In the genomic region with DNA sequence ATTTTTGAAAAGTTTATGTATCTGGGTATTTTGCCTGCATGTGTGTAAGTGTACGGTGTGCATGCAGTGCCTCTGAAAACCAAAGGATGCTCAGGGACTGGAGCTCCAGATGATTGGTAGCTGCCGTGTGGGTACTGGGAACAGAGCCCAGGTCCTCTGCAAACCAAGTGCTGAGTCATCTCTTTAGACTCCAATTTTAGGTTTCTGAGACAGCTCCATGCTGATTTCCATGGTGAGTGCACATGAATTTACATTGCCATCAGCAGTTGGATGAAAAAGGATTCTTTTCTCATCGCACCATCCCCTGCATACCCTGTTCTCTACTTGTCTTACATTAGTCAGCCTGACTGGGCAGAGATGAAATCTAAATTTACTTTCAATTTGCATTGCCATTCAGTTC, we compare ENCODE assay signal across 17 mouse cellular contexts.
DNase-seq lines count a peak whose midpoint lies in the region; ATAC-seq and TF ChIP-seq lines count a peak whose summit lies in the region.
"Had no signal": no experiment of that assay in that cellular context is flagged by ENCODE, and none has a peak within 500 bp of the region (broad histone marks: within the 10 kb centered on the region; RNA-seq: fewer than 3 reads in every experiment).

No protein-coding gene starts in this region.

- H3K27me3 ChIP-seq in thymus, adult 2 months (ENCODE audit: control insufficient read depth, insufficient read depth, low read length) = no peaks in the 10 kb centered on the region
- H3K27me3 ChIP-seq: limb, embryonic 12.5 days; midbrain, embryonic 13.5 days had no signal

- TF ChIP-seq CTCF in thymus, adult 2 months (IDR thresholded peaks at IDR 0.05; ENCODE audit: borderline replicate concordance, control insufficient read depth, extremely low read depth, insufficient read depth, low read length, poor library complexity) = no peak

- intact Hi-C loops in left cerebral cortex, postnatal 36 days (cut with DNase I) = loop anchor here (5.0 to 10.0 kb wide), 2 partner anchors 42 to 89 kb away; no protein-coding TSS in a partner anchor

- WGBS in thymus, adult 2 months = 97% methylated on average over 3 of the region's 3 CpGs

- ATAC-seq in erythroblast, adult 5-6 weeks (replicated peaks; ENCODE audit: low FRiP score, poor library complexity, severe bottlenecking) = 0 out of 2 replicates have a peak, but pooled peaks have one; percentile 35
- ATAC-seq: inflammation-experienced regulatory T-cells, adult 6 months; midbrain, embryonic 13.5 days had no signal

- no peak overlapping the region for H3K4me3 ChIP-seq in thymus, adult 2 months (ENCODE audit: control insufficient read depth, insufficient read depth, low read length)
- H3K4me3 ChIP-seq: hindbrain, embryonic 10.5 days; limb, embryonic 12.5 days; midbrain, embryonic 13.5 days had no signal

- H3K36me3 ChIP-seq in thymus, adult 2 months (ENCODE audit: control insufficient read depth, insufficient read depth, low read length) = no peaks in the 10 kb centered on the region
- H3K36me3 ChIP-seq: G1E; hindbrain, embryonic 10.5 days; limb, embryonic 12.5 days; midbrain, embryonic 13.5 days had no signal

- DNase-seq in 3T3-L1 (ENCODE audit: low read depth, low spot score) = peak; percentile 70
- DNase-seq in layer of hippocampus, adult 9-10 months (ENCODE audit: low spot score) = peak; percentile 26
- peak; percentile 55 to 77 for DNase-seq in left cerebral cortex, postnatal 36 days (ENCODE audit: low spot score in 2 of 2)
- no peak for DNase-seq in retina, embryonic 14.5 days (ENCODE audit: low spot score)
- no peak for DNase-seq in c-Kit-positive CD71-positive TER-119-positive erythroid progenitor cells, embryonic 14.5 days (ENCODE audit: low spot score)
- no peak for DNase-seq in thymus, adult 2 months
- DNase-seq in thymus, postnatal 25 days = no peak
- DNase-seq: cerebellum, adult 9-10 months; gastrocnemius, postnatal 36 days; kidney, postnatal 10 days; lung, postnatal 36 days had no signal

- TF ChIP-seq POLR2A in thymus, adult 2 months (IDR thresholded peaks at IDR 0.05; ENCODE audit: control insufficient read depth, extremely low read depth, insufficient read depth, low read length, poor library complexity) = no peak

- no peak overlapping the region for H3K27ac ChIP-seq in thymus, adult 2 months (ENCODE audit: control insufficient read depth, insufficient read depth, low read length)
- H3K27ac ChIP-seq: hindbrain, embryonic 10.5 days; limb, embryonic 12.5 days; midbrain, embryonic 13.5 days had no signal

- H3K4me1 ChIP-seq in thymus, adult 2 months (replicated peaks; ENCODE audit: control insufficient read depth, insufficient read depth, low read length) = no peaks in the 10 kb centered on the region
- H3K4me1 ChIP-seq: hindbrain, embryonic 10.5 days; limb, embryonic 12.5 days had no signal

Comparison
In these comparisons a context has a peak if more than half of its experiments do, and no peak if none do; other contexts are left out.
1. DNase-seq: peak in 3T3-L1 (single experiment), layer of hippocampus, adult 9-10 months (single experiment) and left cerebral cortex, postnatal 36 days (2 of 2); none in retina, embryonic 14.5 days (single experiment), c-Kit-positive CD71-positive TER-119-positive erythroid progenitor cells, embryonic 14.5 days (single experiment), thymus, adult 2 months (single experiment) and thymus, postnatal 25 days (single experiment).